Mouse (Mus musculus) adrenal gland, postnatal 10 days (tissue): ENCODE measurements at regions not wholly inside any gene's neighbourhood (a gene's known extent, or its start where the extent isn't known, plus 50 kb on each side); places are given as distances from the start of the nearest gene placed in this dataset.

Source experiments
- DNase-seq: peaks from one replicate; pipeline ENCODE4 v3.0.0; 2021; ENCODE audit warnings: mixed read lengths

DNA sequence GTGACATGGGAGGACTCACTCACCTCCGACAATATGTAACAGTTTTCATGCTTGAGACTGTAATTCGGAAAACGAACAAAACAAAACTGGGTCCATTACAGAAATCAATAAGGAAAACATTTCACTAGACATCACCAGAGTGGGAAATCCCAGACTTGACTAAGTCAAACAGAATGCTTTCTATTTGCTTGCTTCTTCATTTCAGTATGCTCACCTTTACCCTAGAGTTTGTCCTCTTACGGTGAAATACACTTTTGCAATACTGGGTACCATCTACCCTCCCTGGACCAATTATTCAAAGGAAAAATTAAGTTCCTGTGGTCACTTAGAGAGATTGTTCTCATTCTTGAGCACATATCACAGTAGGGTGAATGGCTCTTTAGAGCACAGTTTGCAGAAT, 613.4 kb upstream of the 4930412O13Rik start:
- no peak for DNase-seq

DNA sequence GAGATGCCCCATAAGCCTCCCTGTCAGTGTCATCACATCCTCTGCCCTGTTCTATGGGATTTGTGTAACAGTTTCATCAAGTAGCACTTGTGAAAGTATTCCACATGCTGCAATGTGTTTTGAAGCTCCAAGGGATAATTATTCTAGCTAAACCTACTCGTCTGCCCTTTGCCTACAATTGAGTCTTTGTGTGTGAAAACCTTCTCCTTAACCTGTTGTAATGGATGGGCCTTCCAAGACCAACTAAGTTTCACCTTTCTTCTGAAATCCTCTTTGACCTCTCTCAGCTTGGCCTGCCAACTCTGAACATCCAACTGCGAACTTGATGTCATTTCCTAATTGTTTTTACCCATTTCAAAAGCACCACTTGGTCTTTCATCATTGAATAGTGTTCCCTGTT, 597.6 kb upstream of the 4930412O13Rik start:
- DNase-seq: no peak

DNA sequence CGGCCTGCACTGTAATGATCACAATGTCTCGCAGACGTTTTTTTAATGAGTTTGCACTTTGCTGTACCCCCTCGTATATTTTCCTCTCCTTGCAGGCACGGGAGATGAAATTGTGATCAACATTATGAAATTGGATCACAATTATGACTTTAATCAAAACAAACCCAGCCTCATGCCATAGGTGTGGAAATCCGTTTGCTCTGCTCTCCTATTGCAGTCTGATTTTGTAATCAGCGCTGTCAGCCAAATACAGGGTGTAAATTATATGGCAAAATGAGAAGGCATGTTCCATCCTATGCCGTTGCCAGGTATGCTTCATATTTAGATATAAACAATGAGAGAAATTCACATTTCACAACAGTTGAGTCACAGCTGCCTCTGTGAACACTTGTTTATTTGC, 595.3 kb upstream of the 4930412O13Rik start:
- no peak for DNase-seq

DNA sequence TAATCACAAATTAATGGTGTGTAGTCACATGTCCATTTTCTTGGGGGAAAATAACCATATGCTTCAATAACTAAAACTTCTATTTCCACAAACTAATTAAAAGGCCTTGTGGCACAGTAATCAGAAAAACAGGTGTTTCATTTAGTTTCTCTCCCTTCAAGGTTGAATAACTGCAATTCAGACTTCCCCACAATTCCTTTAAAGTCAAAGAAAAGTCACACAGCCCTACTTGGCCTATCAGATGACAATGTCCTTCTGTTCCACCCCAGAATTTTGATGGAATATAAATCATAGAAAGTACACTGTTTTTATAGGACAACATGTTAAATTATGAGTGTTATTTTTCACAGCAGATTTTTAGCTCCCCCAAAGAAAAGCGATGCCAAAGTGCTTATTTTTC, 594.0 kb upstream of the 4930412O13Rik start:
- DNase-seq: no peak

DNA sequence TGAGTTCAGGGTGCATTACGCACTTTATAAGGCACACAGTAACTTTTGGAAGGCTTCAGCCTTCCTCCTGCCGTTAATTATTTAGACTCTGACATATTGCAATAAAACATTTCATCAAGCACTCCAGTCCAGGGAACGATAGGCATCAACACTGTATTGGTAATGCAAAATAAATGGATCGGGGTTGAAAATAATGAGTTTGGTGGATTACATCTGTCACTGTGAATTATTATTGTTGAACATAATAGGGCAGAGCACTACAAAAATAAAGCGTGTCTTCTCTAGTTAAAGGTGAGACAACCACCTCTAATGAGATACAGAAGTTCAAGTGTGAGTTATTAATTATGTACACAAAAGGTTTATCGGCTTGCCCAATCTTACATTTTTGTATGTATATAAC, 593.4 kb upstream of the 4930412O13Rik start:
- no peak for DNase-seq

DNA sequence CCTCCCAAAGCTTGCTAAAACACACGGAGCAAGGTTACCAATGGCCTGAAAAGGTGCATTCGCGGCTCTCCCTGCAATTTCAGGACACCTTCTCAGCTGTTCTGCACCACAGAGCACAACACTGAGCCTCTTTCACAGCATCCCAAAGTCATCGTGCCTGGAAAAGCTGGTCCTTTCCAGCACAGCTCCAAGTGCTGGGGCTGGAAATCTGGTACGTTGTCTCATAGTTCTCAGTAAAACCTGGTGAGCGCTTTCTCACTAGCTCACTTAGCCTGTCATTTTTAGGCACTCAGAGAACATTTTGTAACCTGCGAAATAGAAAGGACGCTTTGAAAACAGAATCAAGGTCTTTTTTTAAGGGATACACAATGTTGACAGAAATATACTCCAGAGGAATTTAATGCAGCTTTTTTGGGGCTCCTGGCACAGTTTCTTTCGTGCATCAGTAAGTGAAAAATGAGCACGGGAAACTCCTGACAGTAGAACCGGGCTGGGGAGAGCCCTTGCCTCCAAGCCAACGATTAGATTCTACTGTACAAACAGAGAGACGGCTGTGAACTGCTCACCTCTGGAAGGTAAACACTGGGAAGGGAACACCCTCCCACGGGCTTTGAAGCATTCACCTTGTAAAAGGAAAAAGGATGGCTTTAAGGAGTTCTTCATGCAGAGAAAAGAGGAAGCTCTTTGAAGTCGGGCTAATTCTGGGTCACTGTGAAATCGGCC, 549.3 kb upstream of the 4930412O13Rik start:
- DNase-seq: no peak

DNA sequence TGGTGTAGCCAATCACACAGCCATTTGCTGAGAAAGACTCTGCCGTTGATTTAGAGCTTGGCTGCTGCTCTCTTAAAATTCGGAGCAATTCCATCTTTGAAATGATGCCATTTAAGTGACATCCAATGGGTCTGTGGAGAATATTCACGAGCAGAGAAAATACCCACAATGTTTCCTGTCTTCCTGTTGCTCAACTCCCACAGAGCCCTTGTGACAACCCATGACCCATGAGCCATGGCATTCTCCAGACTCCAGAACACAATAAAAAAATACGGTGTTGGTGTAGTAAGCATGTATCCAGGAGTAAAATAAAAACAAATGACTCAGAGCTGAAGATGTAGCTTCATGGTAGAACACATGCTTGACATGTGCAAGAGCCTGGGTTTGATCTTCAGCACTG, 532.1 kb upstream of the 4930412O13Rik start:
- DNase-seq: no peak

DNA sequence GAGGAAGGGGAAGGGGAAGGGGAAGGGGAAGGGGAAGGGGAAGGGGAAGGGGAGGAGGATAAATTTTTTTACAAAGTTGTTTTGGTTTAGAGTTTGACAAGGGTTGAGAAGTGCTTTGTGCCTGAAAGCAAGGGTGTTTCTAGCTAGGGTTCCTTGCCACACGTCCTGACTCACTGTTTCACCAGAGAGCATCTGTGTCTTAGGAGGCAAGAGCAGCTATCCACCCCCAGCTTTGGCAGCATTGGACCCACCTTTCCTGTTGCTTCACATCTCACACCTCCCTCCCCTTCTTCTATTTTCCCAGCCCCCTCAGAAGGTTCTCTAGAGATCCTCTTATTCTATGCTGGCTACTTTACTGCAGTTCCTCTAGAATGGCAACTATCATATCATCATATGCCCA, 531.1 kb upstream of the 4930412O13Rik start:
- DNase-seq: no peak

DNA sequence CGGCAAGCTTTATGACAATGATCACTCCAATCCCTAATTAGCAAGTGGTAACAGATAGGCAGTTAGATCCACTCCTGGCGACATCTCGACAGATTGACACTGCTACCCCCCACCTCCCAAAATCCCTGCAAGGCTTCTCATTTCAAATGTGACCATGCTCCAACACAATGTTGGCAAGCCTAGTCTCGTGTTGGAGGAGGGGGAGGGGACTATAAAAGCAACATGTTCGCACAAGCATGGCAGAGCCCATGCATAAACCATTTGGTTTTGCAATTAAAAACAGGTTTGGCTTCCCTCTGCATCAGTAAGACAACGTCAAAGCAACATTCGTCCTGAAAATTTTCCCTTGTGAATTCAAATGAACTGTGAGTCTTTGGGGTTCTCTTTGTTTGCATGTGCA, 528.9 kb upstream of the 4930412O13Rik start:
- DNase-seq: no peak

DNA sequence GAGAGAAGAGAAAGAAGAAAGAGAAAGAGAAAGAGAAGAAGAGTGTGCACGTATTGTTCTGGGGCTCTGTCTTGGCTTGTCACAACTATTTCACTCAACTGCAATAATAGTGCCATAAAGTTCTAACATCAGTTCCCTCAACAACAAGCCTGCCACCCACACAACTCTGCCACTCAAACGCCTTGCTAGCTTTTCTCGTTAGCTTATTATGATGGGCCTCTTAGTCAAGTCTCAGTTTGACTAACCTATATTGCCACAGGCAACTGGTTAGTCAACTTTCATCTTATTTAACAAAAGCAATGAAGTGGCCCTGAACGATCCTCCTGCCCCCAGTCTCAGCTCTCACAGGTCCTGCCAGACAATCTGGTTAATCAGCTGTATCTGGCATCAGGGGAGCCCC, 521.0 kb upstream of the 4930412O13Rik start:
- no peak for DNase-seq

DNA sequence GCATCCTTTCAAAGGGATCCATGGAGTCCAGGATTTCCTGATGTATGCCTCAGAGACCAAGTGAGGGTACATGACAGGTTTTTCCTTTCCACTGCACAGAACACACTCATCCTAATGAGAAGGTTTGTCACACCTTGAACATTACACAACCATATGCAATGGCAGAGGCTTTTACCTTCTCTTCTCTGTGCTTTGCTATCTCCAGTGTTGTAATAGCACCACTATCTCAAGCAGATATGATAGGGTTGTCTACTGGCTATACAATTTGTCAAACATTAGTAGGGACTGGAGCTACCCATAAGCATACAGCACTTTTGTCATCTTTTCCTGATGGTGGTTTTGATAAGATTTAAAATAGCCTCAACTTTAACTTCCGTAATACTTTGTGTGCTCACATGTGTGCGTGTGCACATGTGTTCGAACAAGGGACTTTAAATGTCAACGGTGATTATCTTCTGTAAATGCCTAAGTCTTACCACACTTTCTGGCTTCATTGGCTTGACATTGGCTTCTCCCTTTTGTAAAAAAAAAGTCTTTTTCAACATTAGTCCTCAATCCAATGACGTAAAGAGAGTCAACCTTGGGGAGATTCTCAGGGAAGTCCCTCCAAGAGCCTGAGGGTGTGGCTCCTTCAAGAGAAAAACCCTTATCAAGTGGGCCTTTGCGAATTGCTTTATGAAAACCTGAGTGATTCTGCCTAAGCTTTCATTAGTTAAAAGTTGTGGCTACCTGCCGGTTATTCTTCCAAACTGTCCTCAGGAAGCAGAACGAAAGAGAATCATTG, 513.1 kb upstream of the 4930412O13Rik start:
- DNase-seq: no peak

DNA sequence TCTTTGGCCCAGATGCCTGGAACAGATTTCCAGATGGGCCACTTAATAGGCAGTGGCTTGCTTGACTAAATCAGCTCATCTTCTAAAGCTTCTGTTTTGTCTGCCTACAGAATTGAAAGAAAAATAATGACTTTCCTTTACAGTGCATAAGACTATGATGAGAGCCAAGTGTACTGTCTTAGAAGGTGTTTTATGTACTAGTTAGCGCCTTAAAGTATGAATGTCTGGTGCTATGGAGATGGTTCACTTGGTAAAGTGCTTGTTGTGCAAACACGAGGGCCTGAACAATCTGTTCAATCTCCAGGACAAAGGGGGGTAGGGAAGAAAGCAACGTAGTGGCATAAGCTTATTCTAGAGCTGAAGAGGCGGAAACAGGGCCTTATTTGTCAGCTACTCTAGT, 511.5 kb upstream of the 4930412O13Rik start:
- no peak for DNase-seq

DNA sequence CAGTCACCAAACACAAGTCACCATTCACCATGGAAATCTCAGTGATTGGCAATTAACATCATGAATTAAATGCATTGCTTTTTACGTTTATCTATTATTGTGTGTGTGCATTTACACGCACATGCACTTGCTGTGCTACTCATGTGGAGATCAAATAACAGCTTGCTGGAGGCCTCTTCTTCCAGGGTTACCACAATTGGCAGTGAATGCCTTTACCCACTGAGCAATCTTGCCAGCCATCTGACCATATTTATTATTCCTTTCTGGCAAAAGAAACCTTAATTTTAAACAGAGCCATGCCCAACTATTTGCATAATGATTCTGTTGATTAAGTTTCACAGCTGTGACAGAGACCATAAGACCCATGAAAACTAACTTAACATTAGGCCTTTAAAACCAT, 494.5 kb upstream of the 4930412O13Rik start:
- DNase-seq: no peak

DNA sequence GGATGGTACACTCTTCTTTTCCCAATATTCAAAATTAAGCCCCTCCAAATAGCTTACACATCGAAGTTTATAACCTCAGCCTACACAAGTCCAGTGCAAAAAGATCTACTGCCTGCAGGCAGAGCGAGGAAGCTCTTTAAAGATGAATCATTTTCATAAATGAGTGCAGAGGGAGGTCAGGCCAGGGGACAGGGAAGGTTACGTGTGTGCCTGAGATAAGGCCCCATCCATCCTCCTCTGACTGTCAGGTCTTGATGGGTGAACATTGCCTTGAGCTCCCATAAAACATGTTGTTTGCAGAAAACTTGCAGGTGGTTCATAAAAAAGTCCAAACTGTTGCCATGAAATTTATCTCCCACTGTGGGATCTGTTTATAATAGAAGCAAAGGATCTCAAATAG, 493.0 kb upstream of the 4930412O13Rik start:
- peak; percentile 5 for DNase-seq

DNA sequence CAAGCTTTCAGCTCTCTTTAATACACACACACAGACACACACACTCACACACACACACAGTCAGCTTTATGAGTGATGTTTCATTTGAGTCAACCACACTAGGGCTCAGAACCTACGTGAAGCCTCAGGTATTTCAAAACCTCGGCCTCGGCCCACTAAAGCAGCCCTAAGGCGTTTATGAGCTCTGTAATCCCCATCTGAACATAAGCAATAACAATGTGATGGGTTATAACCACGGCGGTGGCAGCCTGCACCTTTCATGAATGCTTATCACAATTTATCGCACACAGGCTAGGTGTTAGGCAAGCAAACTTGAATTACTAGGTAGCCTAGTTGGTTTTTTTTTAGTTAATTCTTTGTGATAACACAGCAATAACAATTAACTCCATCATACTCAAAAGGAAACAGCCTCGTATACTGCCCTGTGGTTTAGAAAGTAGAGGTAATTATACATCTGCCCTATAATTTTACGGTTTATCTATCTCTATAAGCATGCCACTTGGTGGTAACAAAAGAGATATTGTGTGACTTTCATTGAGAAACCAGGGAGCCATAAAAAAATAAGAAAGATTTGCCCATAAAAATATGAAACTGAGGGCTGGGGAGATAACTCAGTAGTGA, 485.6 kb upstream of the 4930412O13Rik start:
- DNase-seq: no peak

DNA sequence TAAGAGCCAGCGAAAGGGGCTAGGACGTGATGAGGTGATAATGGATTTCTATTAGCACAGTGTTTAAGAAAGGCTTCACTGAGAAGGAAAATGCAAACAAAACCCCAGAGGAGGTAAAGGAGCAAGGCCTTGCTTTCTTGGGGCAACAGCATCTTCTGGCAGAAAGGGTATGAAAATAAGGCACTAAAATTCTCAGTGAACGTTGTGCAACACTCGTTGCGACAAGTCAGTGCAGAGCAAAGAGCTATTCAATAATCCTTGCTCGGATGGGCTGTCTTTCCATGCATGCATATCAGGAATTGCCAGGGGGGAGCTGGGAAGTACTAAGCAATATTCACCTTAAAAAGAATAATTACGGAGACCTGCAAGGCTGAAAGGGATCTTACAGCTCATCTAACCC, 479.6 kb upstream of the 4930412O13Rik start:
- no peak for DNase-seq

DNA sequence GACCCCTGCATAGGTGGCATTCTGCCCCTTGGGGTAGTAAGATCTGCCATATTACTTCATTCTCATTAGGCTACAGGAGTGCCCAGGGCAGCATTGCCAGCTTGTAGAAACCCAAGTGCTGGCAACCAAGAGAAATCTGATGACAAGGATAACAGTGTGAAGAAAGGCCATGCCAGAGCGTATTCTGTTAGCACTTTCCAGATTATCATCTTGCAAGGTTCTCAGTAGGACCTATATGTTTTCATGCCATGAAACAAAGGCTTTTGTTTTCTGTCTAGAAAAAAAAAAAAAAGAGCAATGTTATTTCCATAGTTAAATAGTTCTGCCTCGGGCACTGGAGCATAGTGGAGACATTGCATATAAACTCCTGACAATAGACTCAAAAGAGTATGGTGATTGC, 478.8 kb upstream of the 4930412O13Rik start:
- no peak for DNase-seq

DNA sequence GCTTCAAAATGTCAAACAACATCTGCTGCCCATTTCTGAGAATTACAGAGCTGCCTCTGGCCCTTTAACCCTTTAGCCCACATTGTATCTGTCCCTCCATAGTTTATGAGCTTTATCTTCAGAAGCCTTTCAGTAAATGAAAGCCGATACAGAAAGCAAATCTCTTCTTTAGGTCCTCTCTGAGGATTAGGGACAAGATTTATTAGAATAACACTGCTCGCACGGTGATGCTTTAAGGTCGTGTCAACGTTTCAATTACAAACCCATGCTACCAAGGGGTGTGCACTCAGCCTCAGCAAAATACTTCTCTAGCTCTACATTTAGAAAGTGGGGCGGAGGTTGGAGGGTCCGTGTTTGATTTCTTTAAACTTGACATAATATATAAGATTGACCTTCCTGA, 472.0 kb upstream of the 4930412O13Rik start:
- no peak for DNase-seq

DNA sequence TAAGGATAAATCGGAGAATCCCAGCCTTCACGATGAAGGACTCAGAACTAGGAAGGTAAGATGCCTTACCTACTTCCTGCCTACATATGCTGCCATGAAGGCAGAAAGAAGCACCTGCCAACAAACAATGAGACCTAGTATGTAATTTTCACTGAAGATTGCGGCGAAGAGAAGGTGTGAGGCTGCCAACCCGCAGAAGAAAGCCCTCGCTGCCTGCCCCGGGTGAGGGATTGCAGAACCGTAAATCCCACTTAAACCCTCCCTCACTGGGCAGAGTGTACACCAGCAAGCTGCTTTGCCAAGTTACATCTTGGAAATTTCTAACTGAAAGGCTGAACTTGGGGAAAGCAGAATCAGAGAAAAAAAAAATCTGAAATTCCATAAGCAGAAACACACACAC, 458.4 kb upstream of the 4930412O13Rik start:
- no peak for DNase-seq

DNA sequence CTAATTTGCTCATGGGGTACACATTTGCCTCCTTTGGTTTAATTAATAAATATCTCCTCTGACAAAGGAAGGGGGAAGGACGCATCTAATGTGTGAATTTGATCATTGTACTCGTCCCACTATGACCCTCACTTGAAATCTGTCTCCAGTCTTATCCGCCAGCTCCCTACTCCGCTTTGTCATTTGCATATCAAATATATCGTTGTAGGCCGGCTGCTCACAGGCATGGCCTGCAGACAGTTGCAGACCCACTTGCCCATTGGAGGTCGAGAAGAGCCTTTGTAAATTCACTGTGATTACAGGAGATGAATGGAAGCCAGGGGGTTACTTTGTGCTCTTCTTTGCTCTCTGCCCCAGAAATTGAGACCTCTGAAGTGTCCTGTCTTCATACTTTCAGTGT, 457.5 kb upstream of the 4930412O13Rik start:
- DNase-seq: no peak

DNA sequence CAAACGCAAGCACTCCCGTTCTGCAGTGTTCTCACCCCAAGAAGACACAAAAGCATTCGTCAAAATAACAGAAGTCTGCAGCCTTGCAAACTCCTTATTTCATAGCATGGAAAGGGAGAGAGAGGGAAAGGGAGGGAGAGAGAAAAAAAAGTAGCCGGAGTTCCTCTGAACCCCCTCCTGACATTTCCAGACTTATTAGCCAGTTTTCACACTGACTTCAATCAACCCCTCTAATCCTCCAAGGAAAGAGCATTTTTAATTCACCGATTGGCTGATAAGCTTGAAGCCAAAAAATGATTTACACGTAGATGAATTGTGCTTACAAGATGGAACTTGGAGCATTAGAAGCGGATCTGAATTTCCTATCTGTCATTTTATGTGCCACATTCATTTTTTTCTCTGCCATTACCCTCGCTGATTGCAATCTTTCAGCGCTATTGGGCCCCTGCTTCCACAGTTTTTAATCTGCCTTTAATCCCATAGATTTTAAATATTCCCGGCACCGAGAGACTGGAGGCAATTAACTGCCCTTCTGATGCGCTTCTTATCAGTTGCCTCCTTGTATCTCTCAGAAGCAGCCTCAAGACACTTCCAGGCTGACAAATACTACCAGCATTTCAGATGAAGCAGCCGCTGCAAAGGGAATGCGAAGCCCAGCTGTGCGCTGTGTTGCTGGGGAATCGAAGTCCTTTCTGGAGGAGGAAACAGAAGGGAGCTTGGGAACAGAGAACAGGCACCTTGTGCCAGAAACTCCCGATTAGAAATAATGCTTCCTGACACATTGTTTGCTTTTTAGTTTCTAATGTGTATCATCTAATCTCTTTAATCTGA, 447.7 kb upstream of the 4930412O13Rik start:
- DNase-seq: no peak

DNA sequence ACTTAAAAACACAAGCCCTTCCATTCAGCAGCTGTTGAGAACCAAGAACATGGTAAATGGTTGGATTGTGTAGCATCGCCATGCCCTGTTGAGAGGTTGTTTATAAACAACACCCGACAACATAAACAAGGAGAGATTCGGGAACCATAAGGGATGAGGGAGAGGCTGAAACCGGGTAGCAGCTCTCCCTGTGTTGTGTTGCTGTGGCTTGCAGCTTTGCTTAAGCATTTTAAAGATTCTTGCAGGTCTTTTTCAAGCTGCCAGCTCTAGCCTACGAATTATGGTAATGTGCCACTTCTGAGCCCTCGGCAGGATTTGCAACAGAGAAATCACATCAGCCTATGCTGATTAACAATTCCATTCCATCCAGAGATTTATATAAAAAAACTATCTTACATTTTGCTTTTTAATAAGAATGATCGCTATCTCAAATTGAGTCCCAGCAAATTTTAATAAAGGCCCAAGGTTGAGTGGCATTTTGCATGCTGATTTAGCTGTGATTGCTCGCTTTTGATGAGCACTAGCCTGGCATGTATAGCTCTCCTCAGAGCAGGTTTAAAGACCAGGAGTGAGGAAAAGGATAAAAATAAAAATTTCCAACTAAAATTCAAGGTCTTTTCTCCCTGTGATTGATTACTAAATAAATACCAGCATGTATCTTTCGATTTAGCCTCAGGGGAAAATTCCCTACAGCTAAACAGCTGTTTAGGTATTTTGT, 445.7 kb upstream of the 4930412O13Rik start:
- DNase-seq: no peak
